Mouse (Mus musculus) intestine, embryonic 14.5 days (tissue): ENCODE results near the gene Ppfia3. TPM values are rescaled to one million over a fixed set of nuclear protein-coding genes. Genes with fewer than 3 reads are reported as not detected.
A peak's percentile ranks its signal among the peaks of the same experiment; 100 is the strongest.

Source experiments
- ATAC-seq: fragments of 200-750 bp; cut with Nextera tagmentation; replicated peaks from 2 replicates; pipeline ENCODE4 v1.8.0; 2017; ENCODE audit warnings: low read depth, moderate number of reproducible peaks, moderate TSS enrichment, moderate library complexity; ENCODE audit not compliant: low FRiP score, low TSS enrichment
- DNase-seq: peaks from one replicate; pipeline ENCODE4 v3.0.0-alpha.2; 2018; ENCODE audit warnings: low spot score
- H3K27ac ChIP-seq: fragments of 300-500 bp; sonication (generic); 2 replicates; pipeline ENCODE4 v1.5.1; 2014; ENCODE audit warnings: low read depth, mild to moderate bottlenecking, control low read depth
- H3K27me3 ChIP-seq: fragments of 300-500 bp; sonication (generic); replicated peaks from 2 replicates; pipeline ENCODE4 v1.6.1; 2014; ENCODE audit warnings: low read length, control low read depth; ENCODE audit not compliant: control insufficient read depth, insufficient read depth
- H3K36me3 ChIP-seq: fragments of 300-500 bp; sonication (generic); 2 replicates; pipeline ENCODE4 v1.6.1; 2014; ENCODE audit warnings: low read length, control low read depth; ENCODE audit not compliant: control insufficient read depth, insufficient read depth
- H3K4me1 ChIP-seq: fragments of 300-500 bp; sonication (generic); replicated peaks from 2 replicates; pipeline ENCODE4 v1.6.1; 2014; ENCODE audit warnings: low read length, control low read depth, mixed read lengths; ENCODE audit not compliant: control insufficient read depth, insufficient read depth
- H3K4me2 ChIP-seq: fragments of 300-500 bp; sonication (generic); 2 replicates; pipeline ENCODE4 v1.6.1; 2014; ENCODE audit warnings: low read length
- H3K4me3 ChIP-seq: fragments of 300-500 bp; sonication (generic); 2 replicates; pipeline ENCODE4 v1.5.1; 2014; ENCODE audit warnings: low read depth, low read length, control low read depth, mixed read lengths
- H3K9ac ChIP-seq: fragments of 300-500 bp; sonication (generic); 2 replicates; pipeline ENCODE4 v1.6.1; 2014; ENCODE audit warnings: mild to moderate bottlenecking, low read length
- H3K9me3 ChIP-seq: fragments of 300-500 bp; sonication (generic); 2 replicates; pipeline ENCODE4 v1.6.1; 2016; ENCODE audit warnings: low read length, control low read depth; ENCODE audit not compliant: control insufficient read depth
- WGBS: fragments of 180-500 bp; shearing (Covaris S2); extraction: QIAGEN DNeasy Blood & Tissue Kit; methylation state at CpG from one replicate; pipeline ENCODE4 v1.1.7; 2014; 5-methylcytosine and 5-hydroxymethylcytosine counted together
- polyA plus RNA-seq: library from polyadenylated mRNA; unstranded; fragments of >200 nt; fragmentation: Nextera tagmentation; extraction: Ambion mirVana; gene quantifications from 2 replicates; pipeline ENCODE4 v1.2.1, GENCODE M21; 2014

The Ppfia3 gene
- polyA plus RNA-seq, 1 experiment from 2014 or later: 5.5 TPM

GRCm38 (mm10) chr7:45322245-45322644 lies 44.6 kb downstream of the Ppfia3 start:
- WGBS: 87% methylated on average over 4 of the region's 4 CpGs
- peaks cover 31% of the 10 kb centered on the region for H3K36me3 ChIP-seq

GRCm38 (mm10) chr7:45316536-45316935 lies 50.3 kb downstream of the Ppfia3 start:
- Histone ChIP-seq H3K9ac (no peak overlapping the region), H3K9me3 (no peaks in the 10 kb centered on the region), H3K27ac (no peak overlapping the region), H3K4me2 (no peak overlapping the region), H3K36me3 (peaks cover 17% of the 10 kb centered on the region), H3K27me3 (no peaks in the 10 kb centered on the region), H3K4me3 (no peak overlapping the region), H3K4me1 (peaks cover 17% of the 10 kb centered on the region; the same call in 1 of the 2 replicates)
- 92% methylated on average over 14 of the region's 14 CpGs for WGBS
- ATAC-seq: no peak
- no peak for DNase-seq

More at GRCm38 (mm10) chr7:45322245-45322644, 44.6 kb downstream of the Ppfia3 start:
- ATAC-seq (no peak), DNase-seq (no peak)
- H3K27ac ChIP-seq: no peak overlapping the region
- H3K27me3 ChIP-seq: no peaks in the 10 kb centered on the region
- no peak overlapping the region for H3K4me2 ChIP-seq
- 0 out of 2 replicates have a peak, but pooled peaks cover 2% of the 10 kb centered on the region for H3K9me3 ChIP-seq
- H3K4me3 ChIP-seq: no peak overlapping the region
- H3K9ac ChIP-seq: no peak overlapping the region
- no peaks in the 10 kb centered on the region for H3K4me1 ChIP-seq

GRCm38 (mm10) chr7:45315182-45315701 lies 51.6 kb downstream of the Ppfia3 start:
- DNase-seq (no peak), ATAC-seq (no peak)
- H3K27me3 ChIP-seq: no peaks in the 10 kb centered on the region
- no peak overlapping the region for H3K4me2 ChIP-seq
- no peak overlapping the region for H3K4me3 ChIP-seq
- H3K4me1 ChIP-seq: peaks cover 17% of the 10 kb centered on the region; the same call in 1 of the 2 replicates
- peaks cover 25% of the 10 kb centered on the region for H3K36me3 ChIP-seq
- no peak overlapping the region for H3K9ac ChIP-seq
- H3K27ac ChIP-seq: no peak overlapping the region
- no peaks in the 10 kb centered on the region for H3K9me3 ChIP-seq
- 82% methylated on average over 10 of the region's 10 CpGs for WGBS

GRCm38 (mm10) chr7:45313495-45313894 lies 53.3 kb downstream of the Ppfia3 start:
- H3K36me3 ChIP-seq: peaks cover 22% of the 10 kb centered on the region
- 28% methylated on average over 9 of the region's 9 CpGs for WGBS
- H3K27ac ChIP-seq: peak overlapping the region; percentile 47; the same call in 1 of the 2 replicates
- H3K4me1 ChIP-seq: peaks cover 17% of the 10 kb centered on the region; the same call in 1 of the 2 replicates
- no peak overlapping the region for H3K4me3 ChIP-seq
- peak overlapping the region; percentile 8; the same call in 1 of the 2 replicates for H3K4me2 ChIP-seq
- DNase-seq (no peak), ATAC-seq (no peak)
- H3K27me3 ChIP-seq: no peaks in the 10 kb centered on the region
- 0 out of 2 replicates have a peak overlapping the region, but pooled peaks have one; percentile 10 for H3K9ac ChIP-seq
- H3K9me3 ChIP-seq: no peaks in the 10 kb centered on the region

- peaks cover 17% of the 10 kb centered on the region; the same call in 1 of the 2 replicates for H3K4me1 ChIP-seq
- H3K27ac ChIP-seq: peak overlapping the region; percentile 47; the same call in 1 of the 2 replicates
- DNase-seq (no peak), ATAC-seq (no peak)
- WGBS: 14% methylated on average over 10 of the region's 10 CpGs
- H3K9me3 ChIP-seq: no peaks in the 10 kb centered on the region
- no peaks in the 10 kb centered on the region for H3K27me3 ChIP-seq
- H3K9ac ChIP-seq: no peak overlapping the region
- peaks cover 26% of the 10 kb centered on the region for H3K36me3 ChIP-seq
- peak overlapping the region; percentile 8; the same call in 1 of the 2 replicates for H3K4me2 ChIP-seq
- H3K4me3 ChIP-seq: no peak overlapping the region
These were observed 53.9 kb downstream of the Ppfia3 start for GRCm38 (mm10) chr7:45312686-45313453.

GRCm38 (mm10) chr7:45312023-45312422 lies 54.8 kb downstream of the Ppfia3 start:
- DNase-seq (no peak), ATAC-seq (no peak; the same call in 1 of the 2 replicates)
- Histone ChIP-seq H3K36me3 (peaks cover 25% of the 10 kb centered on the region), H3K27ac (no peak overlapping the region), H3K4me3 (no peak overlapping the region), H3K27me3 (no peaks in the 10 kb centered on the region), H3K4me1 (peaks cover 17% of the 10 kb centered on the region; the same call in 1 of the 2 replicates), H3K4me2 (no peak overlapping the region), H3K9ac (no peak overlapping the region), H3K9me3 (no peaks in the 10 kb centered on the region)
- WGBS: 23% methylated on average over 8 of the region's 8 CpGs

- peak; percentile 72 for DNase-seq
- WGBS: 18% methylated on average over 9 of the region's 9 CpGs
- no peaks in the 10 kb centered on the region for H3K27me3 ChIP-seq
- H3K27ac ChIP-seq: no peak overlapping the region
- H3K4me2 ChIP-seq: no peak overlapping the region
- peaks cover 22% of the 10 kb centered on the region; the same call in 1 of the 2 replicates for H3K4me1 ChIP-seq
- peaks cover 18% of the 10 kb centered on the region for H3K36me3 ChIP-seq
- H3K9me3 ChIP-seq: no peaks in the 10 kb centered on the region
- H3K9ac ChIP-seq: no peak overlapping the region
- ATAC-seq: no peak
- H3K4me3 ChIP-seq: no peak overlapping the region
These were observed 57.4 kb downstream of the Ppfia3 start for GRCm38 (mm10) chr7:45309455-45309854.

GRCm38 (mm10) chr7:45308551-45309240 lies 58.1 kb downstream of the Ppfia3 start:
- no peaks in the 10 kb centered on the region for H3K9me3 ChIP-seq
- no peak overlapping the region for H3K4me2 ChIP-seq
- H3K36me3 ChIP-seq: peaks cover 22% of the 10 kb centered on the region
- peaks cover 22% of the 10 kb centered on the region; the same call in 1 of the 2 replicates for H3K4me1 ChIP-seq
- no peak overlapping the region for H3K4me3 ChIP-seq
- H3K9ac ChIP-seq: no peak overlapping the region
- 62% methylated on average over 15 of the region's 15 CpGs for WGBS
- H3K27me3 ChIP-seq: no peaks in the 10 kb centered on the region
- DNase-seq: no peak
- no peak for ATAC-seq
- no peak overlapping the region for H3K27ac ChIP-seq
